Mouse (Mus musculus): ENCODE measurements around the gene Cldn10. TPM values are rescaled to one million over a fixed set of nuclear protein-coding genes. Genes with fewer than 3 reads are reported as not detected.

Cldn10 gene
- polyA plus RNA-seq, 1 experiment: 0.89 TPM

GRCm38 (mm10) chr14:118836754-118837153 is 49.0 kb downstream of the Cldn10 start:
- Histone ChIP-seq H3K27me3 (ENCODE audit: control insufficient read depth, insufficient read depth, low read length) (no peaks in the 10 kb centered on the region), H3K36me3 (ENCODE audit: control insufficient read depth, insufficient read depth, low read length) (no peaks in the 10 kb centered on the region), H3K4me1 (replicated peaks; ENCODE audit: control insufficient read depth, insufficient read depth, low read length) (peaks cover 37% of the 10 kb centered on the region), H3K27ac (ENCODE audit: control insufficient read depth, insufficient read depth, low read length) (peak overlapping the region; percentile 34), H3K4me3 (ENCODE audit: control insufficient read depth, insufficient read depth, low read length) (no peak overlapping the region)
- 94% methylated on average over 7 of the region's 7 CpGs for WGBS
- no peak for DNase-seq
- TF ChIP-seq CTCF (IDR thresholded peaks at IDR 0.05; ENCODE audit: borderline replicate concordance, control insufficient read depth, extremely low read depth, insufficient read depth, low read length, poor library complexity) (no peak), POLR2A (IDR thresholded peaks at IDR 0.05; ENCODE audit: control insufficient read depth, extremely low read depth, insufficient read depth, low read length, poor library complexity) (no peak)

GRCm38 (mm10) chr14:118838556-118839120 is 50.9 kb downstream of the Cldn10 start:
- peaks cover 31% of the 10 kb centered on the region for H3K4me1 ChIP-seq (replicated peaks; ENCODE audit: control insufficient read depth, insufficient read depth, low read length)
- no peaks in the 10 kb centered on the region for H3K27me3 ChIP-seq (ENCODE audit: control insufficient read depth, insufficient read depth, low read length)
- DNase-seq: peak; percentile 46
- 17% methylated on average over 8 of the region's 8 CpGs for WGBS
- TF ChIP-seq CTCF (IDR thresholded peaks at IDR 0.05; ENCODE audit: borderline replicate concordance, control insufficient read depth, extremely low read depth, insufficient read depth, low read length, poor library complexity): no peak
- no peak for TF ChIP-seq POLR2A (IDR thresholded peaks at IDR 0.05; ENCODE audit: control insufficient read depth, extremely low read depth, insufficient read depth, low read length, poor library complexity)
- H3K36me3 ChIP-seq (ENCODE audit: control insufficient read depth, insufficient read depth, low read length): no peaks in the 10 kb centered on the region
- peak overlapping the region; percentile 99 for H3K27ac ChIP-seq (ENCODE audit: control insufficient read depth, insufficient read depth, low read length)
- no peak overlapping the region for H3K4me3 ChIP-seq (ENCODE audit: control insufficient read depth, insufficient read depth, low read length)

- Histone ChIP-seq H3K27ac (ENCODE audit: control insufficient read depth, insufficient read depth, low read length) (peak overlapping the region; percentile 99), H3K4me3 (ENCODE audit: control insufficient read depth, insufficient read depth, low read length) (no peak overlapping the region), H3K4me1 (replicated peaks; ENCODE audit: control insufficient read depth, insufficient read depth, low read length) (peaks cover 27% of the 10 kb centered on the region), H3K27me3 (ENCODE audit: control insufficient read depth, insufficient read depth, low read length) (no peaks in the 10 kb centered on the region), H3K36me3 (ENCODE audit: control insufficient read depth, insufficient read depth, low read length) (no peaks in the 10 kb centered on the region)
- TF ChIP-seq CTCF (IDR thresholded peaks at IDR 0.05; ENCODE audit: borderline replicate concordance, control insufficient read depth, extremely low read depth, insufficient read depth, low read length, poor library complexity) (no peak), POLR2A (IDR thresholded peaks at IDR 0.05; ENCODE audit: control insufficient read depth, extremely low read depth, insufficient read depth, low read length, poor library complexity) (no peak)
- 78% methylated on average over 5 of the region's 5 CpGs for WGBS
- no peak for DNase-seq
These were observed 51.7 kb downstream of the Cldn10 start for GRCm38 (mm10) chr14:118839416-118839815.

- 100% methylated on average over 1 of the region's 1 CpGs for WGBS
- H3K27ac ChIP-seq (ENCODE audit: control insufficient read depth, insufficient read depth, low read length): no peak overlapping the region; the same call in 1 of the 2 replicates
- H3K4me3 ChIP-seq (ENCODE audit: control insufficient read depth, insufficient read depth, low read length): no peak overlapping the region
- TF ChIP-seq POLR2A (IDR thresholded peaks at IDR 0.05; ENCODE audit: control insufficient read depth, extremely low read depth, insufficient read depth, low read length, poor library complexity): no peak
- TF ChIP-seq CTCF (IDR thresholded peaks at IDR 0.05; ENCODE audit: borderline replicate concordance, control insufficient read depth, extremely low read depth, insufficient read depth, low read length, poor library complexity): no peak
- H3K4me1 ChIP-seq (replicated peaks; ENCODE audit: control insufficient read depth, insufficient read depth, low read length): peaks cover 25% of the 10 kb centered on the region
- H3K27me3 ChIP-seq (ENCODE audit: control insufficient read depth, insufficient read depth, low read length): no peaks in the 10 kb centered on the region
- no peak for DNase-seq
- H3K36me3 ChIP-seq (ENCODE audit: control insufficient read depth, insufficient read depth, low read length): no peaks in the 10 kb centered on the region
These were observed 52.3 kb downstream of the Cldn10 start for GRCm38 (mm10) chr14:118840027-118840426.

GRCm38 (mm10) chr14:118842353-118842752 is 54.6 kb downstream of the Cldn10 start:
- Histone ChIP-seq H3K27me3 (ENCODE audit: control insufficient read depth, insufficient read depth, low read length) (no peaks in the 10 kb centered on the region), H3K4me1 (replicated peaks; ENCODE audit: control insufficient read depth, insufficient read depth, low read length) (peaks cover 15% of the 10 kb centered on the region), H3K27ac (ENCODE audit: control insufficient read depth, insufficient read depth, low read length) (no peak overlapping the region), H3K4me3 (ENCODE audit: control insufficient read depth, insufficient read depth, low read length) (no peak overlapping the region), H3K36me3 (ENCODE audit: control insufficient read depth, insufficient read depth, low read length) (no peaks in the 10 kb centered on the region)
- WGBS: 56% methylated on average over 3 of the region's 3 CpGs
- TF ChIP-seq POLR2A (IDR thresholded peaks at IDR 0.05; ENCODE audit: control insufficient read depth, extremely low read depth, insufficient read depth, low read length, poor library complexity) (no peak), CTCF (IDR thresholded peaks at IDR 0.05; ENCODE audit: borderline replicate concordance, control insufficient read depth, extremely low read depth, insufficient read depth, low read length, poor library complexity) (no peak)
- no peak for DNase-seq

- DNase-seq: no peak
- Histone ChIP-seq H3K4me3 (ENCODE audit: control insufficient read depth, insufficient read depth, low read length) (no peak overlapping the region), H3K27me3 (ENCODE audit: control insufficient read depth, insufficient read depth, low read length) (no peaks in the 10 kb centered on the region), H3K4me1 (replicated peaks; ENCODE audit: control insufficient read depth, insufficient read depth, low read length) (peaks cover 4% of the 10 kb centered on the region), H3K36me3 (ENCODE audit: control insufficient read depth, insufficient read depth, low read length) (no peaks in the 10 kb centered on the region), H3K27ac (ENCODE audit: control insufficient read depth, insufficient read depth, low read length) (no peak overlapping the region)
- TF ChIP-seq POLR2A (IDR thresholded peaks at IDR 0.05; ENCODE audit: control insufficient read depth, extremely low read depth, insufficient read depth, low read length, poor library complexity) (no peak), CTCF (IDR thresholded peaks at IDR 0.05; ENCODE audit: borderline replicate concordance, control insufficient read depth, extremely low read depth, insufficient read depth, low read length, poor library complexity) (no peak)
- whole genome bisulfite sequencing: 94% methylated on average over 10 of the region's 10 CpGs
These were observed 59.1 kb downstream of the Cldn10 start for GRCm38 (mm10) chr14:118846834-118847233.

GRCm38 (mm10) chr14:118848171-118848570 is 60.5 kb downstream of the Cldn10 start:
- peaks cover 4% of the 10 kb centered on the region for H3K4me1 ChIP-seq (replicated peaks; ENCODE audit: control insufficient read depth, insufficient read depth, low read length)
- 84% methylated on average over 7 of the region's 7 CpGs for WGBS
- H3K27me3 ChIP-seq (ENCODE audit: control insufficient read depth, insufficient read depth, low read length): no peaks in the 10 kb centered on the region
- no peaks in the 10 kb centered on the region for H3K36me3 ChIP-seq (ENCODE audit: control insufficient read depth, insufficient read depth, low read length)
- TF ChIP-seq POLR2A (IDR thresholded peaks at IDR 0.05; ENCODE audit: control insufficient read depth, extremely low read depth, insufficient read depth, low read length, poor library complexity) (no peak), CTCF (IDR thresholded peaks at IDR 0.05; ENCODE audit: borderline replicate concordance, control insufficient read depth, extremely low read depth, insufficient read depth, low read length, poor library complexity) (no peak)
- no peak overlapping the region for H3K27ac ChIP-seq (ENCODE audit: control insufficient read depth, insufficient read depth, low read length)
- DNase-seq: no peak
- H3K4me3 ChIP-seq (ENCODE audit: control insufficient read depth, insufficient read depth, low read length): no peak overlapping the region
